Mouse (Mus musculus): ENCODE data around the gene Ints6. TPM values are rescaled to one million over a fixed set of nuclear protein-coding genes. Genes with fewer than 3 reads are reported as not detected.

The Ints6 gene
- polyA plus RNA-seq, 1 experiment from 2014 or later = 15.9 TPM

Other genes with a start within 250 kb of the Ints6 start
- gene Fam124a, start 205.4 kb downstream of the Ints6 start, polyA plus RNA-seq (2014; fragmentation: Nextera tagmentation; extraction: Ambion mirVana) = 13.8 and 18.8 TPM in 2 replicates
- not detected in 2 replicates for gene Gm4131, start 194.2 kb downstream of the Ints6 start, polyA plus RNA-seq (2014; fragmentation: Nextera tagmentation; extraction: Ambion mirVana)
- gene Serpine3, start 97.5 kb downstream of the Ints6 start, polyA plus RNA-seq (2014; fragmentation: Nextera tagmentation; extraction: Ambion mirVana) = not detected in 2 replicates
- gene Wdfy2, start 76.5 kb upstream of the Ints6 start, polyA plus RNA-seq (2014; fragmentation: Nextera tagmentation; extraction: Ambion mirVana) = 9.2 and 10.0 TPM in 2 replicates
- not detected in 2 replicates for gene Defb48, start 223.3 kb upstream of the Ints6 start, polyA plus RNA-seq (2014; fragmentation: Nextera tagmentation; extraction: Ambion mirVana)
- not detected in 2 replicates for gene Defb47, start 236.9 kb upstream of the Ints6 start, polyA plus RNA-seq (2014; fragmentation: Nextera tagmentation; extraction: Ambion mirVana)

Data from forebrain, embryonic 14.5 days (tissue).